Mouse (Mus musculus) limb, embryonic 11.5 days (tissue): ENCODE measurements around the gene Ibtk. TPM values are rescaled to one million over a fixed set of nuclear protein-coding genes. Genes with fewer than 3 reads are reported as not detected.
"Not testable (repeated sequence)": the region's sequence is repeated elsewhere in the genome, so short reads cannot be mapped to it uniquely, and the experiment has no call there.

Experiments used
- ATAC-seq: fragments of 200-750 bp; cut with Nextera tagmentation; 2 replicates; pipeline ENCODE4 v1.8.0; 2017; ENCODE audit warnings: low read depth; ENCODE audit not compliant: insufficient number of reproducible peaks, low FRiP score, low TSS enrichment
- DNase-seq: peaks from one replicate; pipeline ENCODE4 v3.0.0-alpha.2; 2015; ENCODE audit warnings: low spot score
- H3K27ac ChIP-seq: fragments of 300-500 bp; sonication (generic); replicated peaks from 2 replicates; pipeline ENCODE4 v1.5.1; 2014; ENCODE audit warnings: low read depth, mild to moderate bottlenecking, low read length
- H3K27me3 ChIP-seq: fragments of 300-500 bp; sonication (generic); 2 replicates; pipeline ENCODE4 v1.6.1; 2014; ENCODE audit warnings: mild to moderate bottlenecking, low read length, mixed read lengths; ENCODE audit not compliant: control insufficient read depth, insufficient read depth
- H3K36me3 ChIP-seq: fragments of 300-500 bp; sonication (generic); 2 replicates; pipeline ENCODE4 v1.6.1; 2014; ENCODE audit warnings: mild to moderate bottlenecking, low read length, moderate library complexity, mixed read lengths; ENCODE audit not compliant: control insufficient read depth, insufficient read depth
- H3K4me1 ChIP-seq: fragments of 300-500 bp; sonication (generic); 2 replicates; pipeline ENCODE4 v1.6.1; 2014; ENCODE audit warnings: low read length, mixed read lengths; ENCODE audit not compliant: control insufficient read depth, insufficient read depth
- H3K4me2 ChIP-seq: fragments of 300-500 bp; sonication (generic); 2 replicates; pipeline ENCODE4 v1.6.1; 2014; ENCODE audit warnings: low read depth, mild to moderate bottlenecking, moderate library complexity; ENCODE audit not compliant: severe bottlenecking
- H3K4me3 ChIP-seq: fragments of 300-500 bp; sonication (generic); 2 replicates; pipeline ENCODE4 v1.5.1; 2014; ENCODE audit warnings: low read depth, low read length
- H3K9ac ChIP-seq: fragments of 300-500 bp; sonication (generic); 2 replicates; pipeline ENCODE4 v1.6.1; 2014; ENCODE audit warnings: mild to moderate bottlenecking, low read length
- H3K9me3 ChIP-seq: fragments of 300-500 bp; sonication (generic); 2 replicates; pipeline ENCODE4 v1.6.1; 2016; ENCODE audit warnings: low read length; ENCODE audit not compliant: control insufficient read depth
- WGBS: fragments of 180-500 bp; shearing (Covaris S2); extraction: QIAGEN DNeasy Blood & Tissue Kit; methylation state at CpG from one replicate; pipeline ENCODE4 v1.1.7; 2014; 5-methylcytosine and 5-hydroxymethylcytosine counted together
- polyA plus RNA-seq: library from polyadenylated mRNA; unstranded; fragments of >200 nt; fragmentation: Nextera tagmentation; extraction: Ambion mirVana; gene quantifications from 2 replicates; pipeline ENCODE4 v1.2.1, GENCODE M21; 2014

Ibtk gene
- polyA plus RNA-seq = 43.0 and 44.3 TPM in 2 replicates

- WGBS = 1% methylated on average over 52 of the region's 52 CpGs
- no peaks in the 10 kb centered on the region for H3K36me3 ChIP-seq
- H3K9me3 ChIP-seq = no peaks in the 10 kb centered on the region
- H3K27ac ChIP-seq = peak within 1 kb of the TSS; percentile 96
- DNase-seq (peak; percentile 98), ATAC-seq (peak; percentile 99)
- H3K4me3 ChIP-seq = peak within 1 kb of the TSS; percentile 83
- H3K9ac ChIP-seq = peak within 1 kb of the TSS; percentile 96
- H3K27me3 ChIP-seq = no peaks in the 10 kb centered on the region
- H3K4me1 ChIP-seq = 0 out of 2 replicates have a peak, but pooled peaks cover 4% of the 10 kb centered on the region
- H3K4me2 ChIP-seq = peak within 1 kb of the TSS; percentile 80
These were observed at the start of gene Ibtk for GRCm38 (mm10) chr9:85749142-85749921. TSS of gene Ibtk (minus strand) at chr9:85749334.

DNA sequence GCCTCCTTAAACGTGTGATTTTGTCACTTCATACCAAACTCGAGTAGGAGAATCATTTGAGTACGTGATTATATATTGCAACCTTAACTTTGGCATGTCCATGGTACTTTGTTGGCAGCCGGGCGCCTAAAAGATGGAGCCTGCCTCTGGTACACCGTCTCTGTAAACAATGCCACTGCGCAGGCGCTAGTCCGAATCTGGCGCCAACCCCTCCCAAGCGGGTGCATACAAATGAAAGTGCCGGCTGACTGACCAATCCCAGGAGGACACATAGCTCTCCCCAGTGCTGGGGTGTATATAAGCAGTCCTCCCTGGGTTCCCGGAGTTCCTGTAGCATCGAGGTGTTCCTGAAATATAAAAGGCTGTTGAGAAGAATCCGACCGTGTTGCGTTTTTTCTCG, 42.4 kb upstream of the Ibtk start:
- H3K4me3 ChIP-seq, ATAC-seq, H3K9ac ChIP-seq, DNase-seq, H3K4me2 ChIP-seq, H3K36me3 ChIP-seq, H3K27me3 ChIP-seq, H3K9me3 ChIP-seq, H3K4me1 ChIP-seq, H3K27ac ChIP-seq: not testable (repeated sequence)
- 94% methylated on average over 18 of the region's 18 CpGs for WGBS

- ATAC-seq (no peak), DNase-seq (no peak)
- WGBS = 72% methylated on average over 4 of the region's 4 CpGs
These were observed 31.1 kb upstream of the Ibtk start for GRCm38 (mm10) chr9:85780249-85780648.

GRCm38 (mm10) chr9:85779458-85779857, 30.3 kb upstream of the Ibtk start:
- ATAC-seq (no peak), DNase-seq (no peak)
- Histone ChIP-seq H3K4me1 (no peaks in the 10 kb centered on the region), H3K27ac (no peak overlapping the region), H3K9me3 (no peaks in the 10 kb centered on the region), H3K4me2 (no peak overlapping the region), H3K36me3 (no peaks in the 10 kb centered on the region), H3K4me3 (no peak overlapping the region), H3K27me3 (no peaks in the 10 kb centered on the region), H3K9ac (no peak overlapping the region)
- WGBS = 28% methylated on average over 4 of the region's 4 CpGs

More at GRCm38 (mm10) chr9:85780249-85780648, 31.1 kb upstream of the Ibtk start:
- H3K4me3 ChIP-seq = no peak overlapping the region
- H3K9me3 ChIP-seq = no peaks in the 10 kb centered on the region
- H3K4me1 ChIP-seq = no peaks in the 10 kb centered on the region
- H3K9ac ChIP-seq = no peak overlapping the region
- H3K36me3 ChIP-seq = no peaks in the 10 kb centered on the region
- no peaks in the 10 kb centered on the region for H3K27me3 ChIP-seq
- no peak overlapping the region for H3K4me2 ChIP-seq
- H3K27ac ChIP-seq = no peak overlapping the region

- no peak overlapping the region for H3K9ac ChIP-seq
- H3K27me3 ChIP-seq = no peaks in the 10 kb centered on the region
These were observed 28.4 kb upstream of the Ibtk start for GRCm38 (mm10) chr9:85777544-85777943.

DNA sequence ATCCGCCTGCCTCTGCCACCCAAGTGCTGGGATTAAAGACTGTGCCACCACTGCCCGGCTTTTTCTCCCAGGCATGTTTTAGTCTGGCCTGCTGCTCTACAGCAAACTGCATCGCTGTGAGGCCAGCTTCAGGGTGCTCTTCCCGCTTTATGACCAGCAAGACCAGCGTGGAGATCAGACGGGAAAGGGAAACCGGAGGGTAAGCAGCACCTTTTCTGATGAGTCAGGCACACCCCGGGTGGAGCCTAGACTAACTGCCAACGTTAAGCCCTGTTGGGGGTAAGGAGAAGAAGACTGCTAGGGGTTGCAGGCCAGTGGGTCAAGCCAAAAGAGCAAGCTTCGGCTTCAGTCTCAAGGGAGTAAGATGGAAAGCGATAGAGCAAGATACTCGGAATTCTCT, 23.1 kb upstream of the Ibtk start:
- no peak for DNase-seq
- no peaks in the 10 kb centered on the region for H3K4me1 ChIP-seq
- WGBS = 71% methylated on average over 12 of the region's 12 CpGs
- no peaks in the 10 kb centered on the region for H3K9me3 ChIP-seq
- no peaks in the 10 kb centered on the region for H3K36me3 ChIP-seq
- no peaks in the 10 kb centered on the region for H3K27me3 ChIP-seq
- no peak overlapping the region for H3K4me3 ChIP-seq
- H3K9ac ChIP-seq = no peak overlapping the region
- no peak overlapping the region for H3K27ac ChIP-seq
- no peak for ATAC-seq
- H3K4me2 ChIP-seq = no peak overlapping the region

More at GRCm38 (mm10) chr9:85777544-85777943, 28.4 kb upstream of the Ibtk start:
- Histone ChIP-seq H3K4me3 (no peak overlapping the region), H3K27ac (no peak overlapping the region), H3K4me2 (no peak overlapping the region), H3K36me3 (no peaks in the 10 kb centered on the region), H3K9me3 (no peaks in the 10 kb centered on the region), H3K4me1 (no peaks in the 10 kb centered on the region)
- no peak for ATAC-seq
- DNase-seq = no peak
- WGBS = 79% methylated on average over 6 of the region's 6 CpGs

- no peaks in the 10 kb centered on the region for H3K4me1 ChIP-seq
- H3K27me3 ChIP-seq = no peaks in the 10 kb centered on the region
- H3K36me3 ChIP-seq = no peaks in the 10 kb centered on the region
- no peak overlapping the region for H3K9ac ChIP-seq
- DNase-seq (no peak), ATAC-seq (no peak)
- H3K9me3 ChIP-seq = no peaks in the 10 kb centered on the region
- no peak overlapping the region for H3K27ac ChIP-seq
- H3K4me2 ChIP-seq = no peak overlapping the region
- no peak overlapping the region for H3K4me3 ChIP-seq
- 59% methylated on average over 3 of the region's 3 CpGs for WGBS
These were observed 22.3 kb upstream of the Ibtk start for GRCm38 (mm10) chr9:85771454-85771853.

DNA sequence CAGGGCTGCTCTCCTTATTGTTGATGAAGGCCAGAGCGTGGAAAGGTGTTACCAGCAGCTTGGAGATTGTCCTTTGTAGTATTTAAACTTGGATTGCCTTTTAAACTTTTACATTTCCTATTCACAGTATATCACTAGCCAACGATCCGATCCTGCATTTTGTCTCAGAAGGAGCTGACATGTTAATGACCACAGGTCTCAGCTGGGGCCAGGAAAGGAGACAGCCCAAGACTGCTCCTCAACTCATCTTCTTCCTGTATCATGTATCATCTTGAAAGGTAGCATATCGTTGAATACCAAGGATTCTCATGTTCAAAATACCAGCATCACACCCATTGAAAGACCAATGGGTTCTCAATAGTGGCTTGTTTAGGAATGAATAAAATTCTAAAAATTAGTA, 21.2 kb upstream of the Ibtk start:
- Histone ChIP-seq H3K9ac (no peak overlapping the region), H3K4me3 (no peak overlapping the region), H3K4me1 (no peaks in the 10 kb centered on the region), H3K9me3 (no peaks in the 10 kb centered on the region), H3K27ac (no peak overlapping the region), H3K4me2 (no peak overlapping the region), H3K36me3 (no peaks in the 10 kb centered on the region), H3K27me3 (no peaks in the 10 kb centered on the region)
- WGBS = 45% methylated on average over 4 of the region's 4 CpGs
- DNase-seq (no peak), ATAC-seq (no peak)
